26 mouse cellular contexts compared by ENCODE assay signal in the genomic region with DNA sequence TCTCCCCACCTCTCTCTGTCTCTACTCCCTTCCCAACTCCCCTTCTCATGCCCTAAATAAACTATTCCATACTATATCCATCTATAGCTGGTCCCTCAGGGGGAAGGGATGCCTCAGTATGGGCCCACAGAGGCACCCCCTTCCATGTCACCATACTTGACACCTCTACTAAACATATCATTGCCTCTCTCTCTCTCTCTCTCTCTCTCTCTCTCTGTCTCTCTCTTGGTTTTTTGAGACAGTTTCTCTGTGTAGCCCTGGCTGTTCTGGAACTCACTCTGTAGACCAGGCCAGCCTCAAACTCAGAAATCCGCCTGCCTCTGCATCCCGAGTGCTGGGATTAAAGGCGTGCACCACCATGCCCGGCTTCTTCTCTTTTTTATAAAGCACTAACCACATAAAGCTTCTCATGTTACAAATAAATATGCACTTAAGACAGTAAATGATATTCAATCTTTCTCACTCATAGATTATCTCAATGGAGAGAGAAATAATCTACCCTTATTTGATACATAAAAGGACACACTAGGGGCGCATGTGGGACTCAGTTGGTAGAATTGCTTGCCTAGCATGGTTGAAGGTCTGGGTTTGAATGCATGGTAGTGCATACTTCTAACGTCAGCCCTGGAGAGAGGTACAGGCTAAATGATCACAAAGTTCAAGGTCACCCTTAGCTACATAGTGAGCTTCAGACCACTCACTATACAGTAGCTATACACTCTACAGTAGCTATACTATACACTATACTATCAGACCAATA. TPM values are rescaled to one million over a fixed set of nuclear protein-coding genes. Genes with fewer than 3 reads are reported as not detected.
DNase-seq lines count a peak whose midpoint lies in the region; ATAC-seq and TF ChIP-seq lines count a peak whose summit lies in the region.
"Had no signal": no experiment of that assay in that cellular context is flagged by ENCODE, and none has a peak within 500 bp of the region (broad histone marks: within the 10 kb centered on the region; RNA-seq: fewer than 3 reads in every experiment).

No protein-coding gene starts in this region.

- ATAC-seq in liver, postnatal 0 days, result no peak
- ATAC-seq: CD4-positive, CD25-positive, alpha-beta regulatory T cell, adult 4 months; forebrain, embryonic 16.5 days; intestine, postnatal 0 days; Patski had no signal

- no peak overlapping the region for H3K4me3 ChIP-seq in liver, postnatal 0 days (ENCODE audit: low read depth, low read length)
- no peak overlapping the region for H3K4me3 ChIP-seq in CH12.LX (replicated peaks in 1 of 3; ENCODE audit: low read depth in 2 of 3, low read length in 2 of 3, poor library complexity in 1 of 3)
- H3K4me3 ChIP-seq: embryonic facial prominence, embryonic 12.5 days; embryonic facial prominence, embryonic 15.5 days; heart, embryonic 13.5 days; hindbrain, embryonic 12.5 days; hindbrain, embryonic 15.5 days had no signal

- H3K79me2 ChIP-seq in CH12.LX (replicated peaks; ENCODE audit: control insufficient read depth, extremely low read depth, insufficient read depth, poor library complexity, severe bottlenecking), result peaks cover 25% of the 10 kb centered on the region

- no peak for TF ChIP-seq CTCF in liver, postnatal 0 days (IDR thresholded peaks at IDR 0.05; ENCODE audit: low read depth)
- TF ChIP-seq CTCF in CH12.LX (conservative IDR thresholded peaks at IDR 0.05 in 1 of 2, IDR thresholded peaks at IDR 0.05 in 1 of 2; ENCODE audit: low read depth in 2 of 2, low read length in 2 of 2), result no peak

- in situ Hi-C loops in CH12.LX (cut with MboI; ENCODE audit: low pct_ligation_motif_present, low pct_unique_long_range_greater_than_20kb, low sequenced_read_pairs), result loop anchor here (25.0 kb wide), 1 partner anchor 282 kb away; a partner anchor contains a TSS

- WGBS in liver, postnatal 0 days (ENCODE audit: insufficient replicate concordance), result 79% methylated on average over 6 of the region's 6 CpGs

- intact Hi-C loops in heart, postnatal 25 days (cut with DNase I), result no loop called here

- no peak for TF ChIP-seq EP300 in liver, postnatal 0 days (IDR thresholded peaks at IDR 0.05; ENCODE audit: low read depth)
- TF ChIP-seq EP300 in CH12.LX (IDR thresholded peaks at IDR 0.05; ENCODE audit: low read length), result no peak

- H3K36me3 ChIP-seq in liver, postnatal 0 days (replicated peaks; ENCODE audit: insufficient read depth, low read length), result no peaks in the 10 kb centered on the region
- H3K36me3 ChIP-seq in CH12.LX (replicated peaks in 1 of 2; ENCODE audit: control insufficient read depth in 1 of 2, insufficient read depth in 1 of 2, low read length in 1 of 2), result peaks cover 40 to 42% of the 10 kb centered on the region in 2 experiments
- H3K36me3 ChIP-seq: embryonic facial prominence, embryonic 12.5 days; embryonic facial prominence, embryonic 15.5 days; heart, embryonic 13.5 days; hindbrain, embryonic 15.5 days had no signal

- DNase-seq in heart, adult 11 months, result peak; percentile 17
- no peak for DNase-seq in heart, postnatal 25 days (ENCODE audit: low spot score)
- peak; percentile 2 for DNase-seq in liver, postnatal 0 days
- DNase-seq in liver (no peak), CH12.LX (ENCODE audit: extremely low read depth) (no peak)
- DNase-seq in yolk sac, embryonic 10.5 days (ENCODE audit: low spot score), result no peak
- DNase-seq: adrenal gland, postnatal 10 days; adrenal gland, postnatal 36 days; cerebellum, adult 18-20 months; cerebellum, adult 9-10 months; cerebellum, postnatal 14 days; gastrocnemius, postnatal 10 days; gastrocnemius, postnatal 36 days; heart, postnatal 14 days had no signal

- no peak overlapping the region for H3K9ac ChIP-seq in liver, postnatal 0 days (replicated peaks)
- no peak overlapping the region for H3K9ac ChIP-seq in CH12.LX (ENCODE audit: insufficient read depth, low read depth)
- H3K9ac ChIP-seq: embryonic facial prominence, embryonic 12.5 days; embryonic facial prominence, embryonic 15.5 days; heart, embryonic 13.5 days; hindbrain, embryonic 12.5 days; hindbrain, embryonic 15.5 days had no signal

- no peak overlapping the region for H3K27ac ChIP-seq in liver, postnatal 0 days (ENCODE audit: low read depth)
- H3K27ac ChIP-seq in CH12.LX (ENCODE audit: insufficient read depth, low read depth), result no peak overlapping the region
- H3K27ac ChIP-seq: embryonic facial prominence, embryonic 12.5 days; embryonic facial prominence, embryonic 15.5 days; heart, embryonic 13.5 days; hindbrain, embryonic 12.5 days; hindbrain, embryonic 15.5 days had no signal

- no peaks in the 10 kb centered on the region for H3K4me1 ChIP-seq in liver, postnatal 0 days (ENCODE audit: insufficient read depth)
- H3K4me1 ChIP-seq in CH12.LX (ENCODE audit: control insufficient read depth in 1 of 2, insufficient read depth in 2 of 2), result peaks cover 5 to 16% of the 10 kb centered on the region in 2 experiments; a peak in 2 of 4 replicates
- H3K4me1 ChIP-seq: embryonic facial prominence, embryonic 12.5 days; heart, embryonic 13.5 days; hindbrain, embryonic 12.5 days; hindbrain, embryonic 15.5 days had no signal

- H3K27me3 ChIP-seq in liver, postnatal 0 days (ENCODE audit: insufficient read depth, low read length), result no peaks in the 10 kb centered on the region
- H3K27me3 ChIP-seq in CH12.LX (replicated peaks), result no peaks in the 10 kb centered on the region
- H3K27me3 ChIP-seq: embryonic facial prominence, embryonic 12.5 days; embryonic facial prominence, embryonic 15.5 days; heart, embryonic 13.5 days; hindbrain, embryonic 12.5 days; hindbrain, embryonic 15.5 days; Patski had no signal

- H3K4me2 ChIP-seq in liver, postnatal 0 days (ENCODE audit: low read depth, low read length), result no peak overlapping the region
- H3K4me2 ChIP-seq in CH12.LX (ENCODE audit: insufficient read depth, low read depth, poor library complexity, severe bottlenecking), result no peak overlapping the region
- H3K4me2 ChIP-seq: embryonic facial prominence, embryonic 12.5 days; embryonic facial prominence, embryonic 15.5 days; heart, embryonic 13.5 days; hindbrain, embryonic 12.5 days; hindbrain, embryonic 15.5 days had no signal

- dilution Hi-C loops in CH12.LX (cut with MboI; ENCODE audit: extremely low pct_ligation_motif_present, extremely low pct_unique_long_range_greater_than_20kb, low sequenced_read_pairs), result loop anchor here (25.0 kb wide), 1 partner anchor 107 kb away; no protein-coding TSS in a partner anchor

- no peaks in the 10 kb centered on the region for H3K9me3 ChIP-seq in liver, postnatal 0 days (ENCODE audit: low read length)
- H3K9me3 ChIP-seq in CH12.LX (replicated peaks; ENCODE audit: low read length), result peaks cover 7% of the 10 kb centered on the region
- H3K9me3 ChIP-seq: embryonic facial prominence, embryonic 15.5 days had no signal

- no peak for TF ChIP-seq RAD21 in CH12.LX (IDR thresholded peaks at IDR 0.05; ENCODE audit: low read depth, low read length)

- TF ChIP-seq POLR2A in CH12.LX (IDR thresholded peaks at IDR 0.05; ENCODE audit: low read depth, low read length), result no peak

TF ChIP-seq in CH12.LX, 34 proteins besides CTCF, POLR2A, EP300 and RAD21:
- no peak for TF ChIP-seq JUND (conservative IDR thresholded peaks at IDR 0.05; ENCODE audit: low read depth, low read length)
- no peak for TF ChIP-seq ZC3H11A (IDR thresholded peaks at IDR 0.05; ENCODE audit: low read depth, low read length)
- TF ChIP-seq RCOR1 (conservative IDR thresholded peaks at IDR 0.05; ENCODE audit: low read depth, low read length), result no peak
- no peak for TF ChIP-seq SMC3 (IDR thresholded peaks at IDR 0.05; ENCODE audit: low read depth, low read length)
- no peak for TF ChIP-seq USF2 (conservative IDR thresholded peaks at IDR 0.05; ENCODE audit: low read depth, low read length)
- peak; percentile 92 for TF ChIP-seq POLR2AphosphoS2 (IDR thresholded peaks at IDR 0.05; ENCODE audit: low read depth, low read length)

RNA-seq across cellular contexts. Expression of a gene that starts 8.6 kb away (rescaled TPM):
- total RNA-seq in heart, postnatal 25 days (2021), result under 1 TPM in 1 of 2 experiments, not detected in 1; 0.13 TPM
- 0.17 and 0.34 TPM in 2 replicates for polyA plus RNA-seq in liver, postnatal 0 days (2015; fragmentation: Nextera tagmentation; extraction: Ambion mirVana)
- total RNA-seq in CH12.LX (2012; rRNA removed), result 0.63 and 0.76 TPM in 2 replicates
- total RNA-seq in CH12.LX (2014; rRNA removed), result 1.9 and 2.0 TPM in 2 replicates
- polyA plus RNA-seq in CH12.LX (2012; ENCODE audit: insufficient read length, low read depth), result 1.1 and 1.2 TPM in 2 replicates
- total RNA-seq: common myeloid progenitor, adult 5-6 weeks; gastrocnemius, postnatal 36 days; hematopoietic stem cell, adult 5-6 weeks had no signal
- polyA plus RNA-seq: C2C12; heart, embryonic 13.5 days had no signal

Comparison
In these comparisons a context has a peak if more than half of its experiments do, and no peak if none do; other contexts are left out.
1. DNase-seq: peak in heart, adult 11 months (single experiment) and liver, postnatal 0 days (single experiment); none in heart, postnatal 25 days (single experiment), liver (single experiment), CH12.LX (single experiment) and yolk sac, embryonic 10.5 days (single experiment).